Mouse (Mus musculus) adrenal gland, postnatal 0 days (tissue): ENCODE measurements around the gene Gatc. TPM values are rescaled to one million over a fixed set of nuclear protein-coding genes. Genes with fewer than 3 reads are reported as not detected.

ENCODE experiments used
- polyA plus RNA-seq: library from polyadenylated mRNA; unstranded; fragments of >200 nt; fragmentation: Nextera tagmentation; extraction: Ambion mirVana; gene quantifications from 2 replicates; pipeline ENCODE4 v1.2.1, GENCODE M21; 2015

Gene Gatc
- 24.1 and 24.3 TPM in 2 replicates for polyA plus RNA-seq

DNA sequence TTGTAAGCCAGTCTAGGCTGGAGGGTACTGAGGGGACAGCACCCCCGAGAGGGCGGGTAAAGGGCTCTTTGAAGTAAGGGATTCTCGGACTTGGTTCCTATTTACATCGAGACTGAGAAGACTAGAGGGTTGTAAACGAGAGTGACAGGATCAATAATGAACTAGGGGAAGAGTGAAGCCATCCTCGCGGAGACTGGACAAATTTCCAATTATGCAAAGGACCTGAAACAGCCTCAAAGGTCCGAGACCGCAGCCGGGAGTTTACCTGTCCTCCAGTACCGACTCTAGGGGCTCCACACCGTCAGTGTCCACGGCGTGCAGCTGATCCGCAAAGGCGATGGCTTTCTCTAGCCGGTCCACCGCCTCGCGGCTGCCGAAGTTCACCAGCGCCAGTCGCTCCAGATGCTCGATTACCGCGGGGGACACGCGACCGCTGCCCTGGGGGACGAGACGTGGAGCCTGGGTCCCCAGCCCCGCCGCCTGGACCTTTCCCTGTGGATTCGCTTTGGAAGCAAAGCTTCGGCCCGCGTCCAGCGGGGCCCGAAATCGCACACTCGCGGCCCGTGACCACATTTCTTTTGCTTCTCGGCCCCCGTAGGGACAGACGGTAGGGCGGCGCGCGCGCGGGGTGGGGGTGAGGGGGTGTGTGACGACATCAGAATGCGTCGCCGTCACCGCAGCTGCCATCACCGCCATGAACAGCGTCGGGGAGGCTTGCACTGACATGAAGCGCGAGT lies at the start of gene Gatc, which contains the start of gene Triap1:
Gene Gatc, minus strand, starts transcription at position 602 of the 737 bp plus-strand sequence.
Gene Triap1, plus strand, starts transcription at position 649 of the 737 bp plus-strand sequence.

DNA sequence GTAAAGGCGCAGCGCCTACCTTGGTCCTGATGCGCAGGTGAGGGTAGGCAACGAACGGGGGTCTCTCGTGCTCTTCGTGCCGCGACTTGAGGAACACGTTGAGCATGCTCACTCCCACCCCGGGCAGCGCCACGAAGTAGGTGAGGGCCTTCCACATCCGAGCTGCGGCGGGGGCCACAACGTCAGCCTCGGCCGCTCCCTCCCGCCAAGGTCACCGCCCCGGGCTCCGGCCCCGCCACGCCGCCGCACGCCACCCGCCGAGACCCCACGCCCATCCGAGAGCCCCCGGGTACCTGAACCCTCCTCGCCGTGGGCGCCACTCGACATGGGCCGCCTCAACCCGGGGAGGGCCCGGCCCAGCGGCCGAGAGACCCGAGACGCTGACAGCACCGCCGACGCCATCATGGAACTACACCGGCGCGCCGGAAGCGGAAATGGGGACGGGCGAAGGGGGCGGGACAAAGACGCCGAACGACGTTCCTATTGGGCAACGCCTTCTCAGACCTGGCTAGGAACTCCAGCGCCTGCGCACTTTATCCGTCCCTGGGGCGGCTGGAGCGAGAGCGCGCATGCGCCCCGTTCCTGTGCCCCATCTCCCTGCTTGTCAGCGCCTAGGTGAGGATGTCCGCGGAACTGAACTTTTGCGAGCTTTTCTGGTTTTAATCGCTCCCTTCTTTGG lies 7.7 kb upstream of the Gatc start, which contains the start of gene Cox6a1:
Gene Cox6a1, minus strand, starts transcription at position 436 of the 679 bp plus-strand sequence.

DNA sequence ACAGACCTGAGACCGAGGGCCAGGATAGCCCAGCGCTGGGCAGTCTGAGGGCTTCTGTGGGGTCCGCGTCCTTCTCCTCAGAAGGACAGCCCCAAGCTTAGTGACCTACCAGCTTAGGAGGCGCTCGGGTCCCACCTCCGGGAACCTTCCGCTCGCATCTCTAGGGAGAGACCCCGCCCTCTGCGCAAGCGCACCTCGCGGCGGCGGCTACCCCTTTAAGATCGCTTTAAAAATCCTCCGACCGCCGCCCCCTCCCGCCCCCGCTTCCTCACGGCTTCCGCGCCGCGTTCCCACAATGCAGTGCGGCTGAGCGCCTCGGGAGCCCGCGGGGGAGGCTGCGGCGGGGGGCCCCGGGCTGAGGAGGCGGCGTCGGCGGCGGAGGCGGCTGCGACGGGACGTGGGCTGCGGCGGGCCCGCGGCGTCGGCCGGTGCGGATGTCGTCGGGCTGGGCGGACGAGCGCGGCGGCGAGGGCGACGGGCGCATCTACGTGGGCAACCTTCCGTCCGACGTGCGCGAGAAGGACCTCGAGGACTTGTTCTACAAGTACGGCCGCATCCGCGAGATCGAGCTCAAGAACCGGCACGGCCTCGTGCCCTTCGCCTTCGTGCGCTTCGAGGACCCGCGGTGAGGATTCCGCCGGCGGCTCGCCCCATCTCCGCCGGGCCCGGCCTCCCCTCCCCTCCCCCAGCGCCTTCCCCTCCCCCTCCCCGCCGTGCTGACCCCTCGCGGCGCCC lies 13.9 kb downstream of the Gatc start, which contains the start of gene Srsf9:
Gene Srsf9, plus strand, starts transcription at position 303 of the 735 bp plus-strand sequence.

DNA sequence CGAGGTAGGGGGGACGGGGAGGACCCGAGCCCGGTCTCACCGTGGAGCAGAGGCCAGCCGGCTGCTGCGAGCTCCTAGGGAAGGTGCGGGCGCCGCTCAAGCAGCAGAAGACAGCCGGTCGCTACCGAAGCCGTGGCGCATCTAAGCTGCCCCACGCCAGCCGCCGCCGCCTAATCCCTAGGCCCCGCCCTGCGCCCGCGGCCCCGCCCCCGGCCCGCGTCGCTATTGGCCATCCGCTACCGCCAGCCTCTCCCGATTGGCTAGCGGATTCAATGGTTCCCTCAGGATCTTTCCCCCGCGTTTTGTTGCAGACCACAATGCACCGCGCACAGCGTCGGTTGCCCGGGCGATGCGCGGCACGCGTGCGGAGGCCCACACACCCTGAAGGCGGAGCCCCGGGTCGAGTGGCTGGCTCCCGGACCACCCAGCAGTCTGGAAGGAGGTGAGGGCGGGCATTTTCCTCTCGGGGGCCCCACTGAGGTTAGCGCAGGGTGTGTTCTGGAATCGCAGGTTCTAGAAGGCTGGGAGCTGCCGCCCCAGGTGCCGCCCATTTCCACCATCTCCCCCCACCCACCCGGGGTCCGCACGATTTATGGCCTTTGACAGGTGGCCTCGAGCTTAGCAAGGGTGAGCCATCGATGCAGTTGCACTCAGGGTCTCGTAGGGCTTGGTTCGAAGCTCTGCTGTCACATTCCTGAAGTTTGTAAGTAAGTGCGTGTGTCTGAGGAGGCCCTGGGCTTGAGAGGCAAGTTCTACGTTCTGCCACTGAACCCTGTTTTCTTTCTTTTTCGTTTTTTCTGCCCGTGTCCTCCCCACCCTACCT lies 40.0 kb downstream of the Gatc start, which contains the start of gene Dynll1:
Gene Dynll1, minus strand, starts transcription at position 208 of the 823 bp plus-strand sequence.

Other genes with a start within 250 kb of the Gatc start
- 14.9 and 15.3 TPM in 2 replicates for gene Gm10401, start 242.9 kb downstream of the Gatc start, polyA plus RNA-seq
- 108 and 204 TPM in 2 replicates for gene Acads, start 221.8 kb downstream of the Gatc start, polyA plus RNA-seq
- gene Unc119b, start 206.2 kb downstream of the Gatc start, polyA plus RNA-seq, result 19.7 and 22.9 TPM in 2 replicates
- 44.5 and 51.0 TPM in 2 replicates for gene Mlec, start 183.0 kb downstream of the Gatc start, polyA plus RNA-seq
- gene Cabp1, start 146.8 kb downstream of the Gatc start, polyA plus RNA-seq, result 1.2 and 2.4 TPM in 2 replicates
- 122 and 162 TPM in 2 replicates for gene Pop5, start 105.3 kb downstream of the Gatc start, polyA plus RNA-seq
- gene Rnf10, start 68.3 kb downstream of the Gatc start, polyA plus RNA-seq, result 98.7 and 129 TPM in 2 replicates
- gene Coq5, start 61.5 kb downstream of the Gatc start, polyA plus RNA-seq, result 28.4 and 38.6 TPM in 2 replicates
- gene Dynll1, start 40.2 kb downstream of the Gatc start, polyA plus RNA-seq, result 875 and 948 TPM in 2 replicates
- gene Srsf9, start 14.0 kb downstream of the Gatc start, polyA plus RNA-seq, result 101 and 175 TPM in 2 replicates
- 79.9 and 81.5 TPM in 2 replicates for gene Triap1, start within 50 bp of the Gatc start, polyA plus RNA-seq
- 1,163 and 1,602 TPM in 2 replicates for gene Cox6a1, start 7.8 kb upstream of the Gatc start, polyA plus RNA-seq
- 7.9 and 8.3 TPM in 2 replicates for gene Msi1, start 88.4 kb upstream of the Gatc start, polyA plus RNA-seq
- 1.2 and 1.7 TPM in 2 replicates for gene Pla2g1b, start 125.1 kb upstream of the Gatc start, polyA plus RNA-seq
- gene Sirt4, start 143.5 kb upstream of the Gatc start, polyA plus RNA-seq, result 20.8 and 33.9 TPM in 2 replicates
- gene Pxn, start 165.5 kb upstream of the Gatc start, polyA plus RNA-seq, result 21.9 and 26.2 TPM in 2 replicates
- gene Rplp0, start 218.3 kb upstream of the Gatc start, polyA plus RNA-seq, result 991 and 1,032 TPM in 2 replicates
- 12.0 and 17.6 TPM in 2 replicates for gene Gcn1l1, start 224.1 kb upstream of the Gatc start, polyA plus RNA-seq